Mouse (Mus musculus): Measurements from ENCODE around the gene H2-Ke6.
A peak's percentile ranks its signal among the peaks of the same experiment; 100 is the strongest.

Gene H2-Ke6

GRCm38 (mm10) chr17:34027656-34028223, at the start of gene H2-Ke6:
Gene H2-Ke6 (minus strand): TSS chr17:34028060.
- DNase-seq (ENCODE audit: low spot score in 2 of 2) = peak; percentile 89 to 90

DNA sequence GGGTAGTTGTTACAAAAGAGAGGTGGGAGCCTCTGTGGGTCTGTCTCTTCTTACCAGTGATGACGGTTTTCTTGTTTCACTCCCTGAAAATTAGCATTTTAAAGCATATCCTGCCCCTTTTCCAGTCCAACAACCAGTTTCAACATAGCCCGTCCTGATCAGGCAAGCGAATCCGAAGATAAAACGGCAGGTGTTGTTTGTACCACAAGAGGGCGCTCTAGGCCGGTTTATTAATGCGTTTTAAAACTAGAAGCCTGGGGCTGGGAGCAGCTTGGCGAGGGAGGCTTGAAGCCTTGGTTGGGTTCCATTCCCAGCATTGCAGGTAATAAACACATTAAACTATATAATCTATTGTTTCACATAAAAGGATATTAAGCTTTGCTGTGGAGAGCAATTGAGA, 49.7 kb upstream of the H2-Ke6 start:
- peak; percentile 32 to 66 for DNase-seq (ENCODE audit: low spot score in 2 of 2)

GRCm38 (mm10) chr17:34075271-34075670, 47.4 kb upstream of the H2-Ke6 start:
- DNase-seq (ENCODE audit: low spot score in 2 of 2) = peak in 1 of 2 experiments; percentile 59

- DNase-seq (ENCODE audit: low spot score in 2 of 2) = no peak
Observed at GRCm38 (mm10) chr17:34072091-34072490, 44.2 kb upstream of the H2-Ke6 start.

GRCm38 (mm10) chr17:34068864-34069263, 41.0 kb upstream of the H2-Ke6 start:
- no peak for DNase-seq (ENCODE audit: low spot score in 2 of 2)

- no peak for DNase-seq (ENCODE audit: low spot score in 2 of 2)
Observed at GRCm38 (mm10) chr17:34057224-34057623, 29.4 kb upstream of the H2-Ke6 start.

DNA sequence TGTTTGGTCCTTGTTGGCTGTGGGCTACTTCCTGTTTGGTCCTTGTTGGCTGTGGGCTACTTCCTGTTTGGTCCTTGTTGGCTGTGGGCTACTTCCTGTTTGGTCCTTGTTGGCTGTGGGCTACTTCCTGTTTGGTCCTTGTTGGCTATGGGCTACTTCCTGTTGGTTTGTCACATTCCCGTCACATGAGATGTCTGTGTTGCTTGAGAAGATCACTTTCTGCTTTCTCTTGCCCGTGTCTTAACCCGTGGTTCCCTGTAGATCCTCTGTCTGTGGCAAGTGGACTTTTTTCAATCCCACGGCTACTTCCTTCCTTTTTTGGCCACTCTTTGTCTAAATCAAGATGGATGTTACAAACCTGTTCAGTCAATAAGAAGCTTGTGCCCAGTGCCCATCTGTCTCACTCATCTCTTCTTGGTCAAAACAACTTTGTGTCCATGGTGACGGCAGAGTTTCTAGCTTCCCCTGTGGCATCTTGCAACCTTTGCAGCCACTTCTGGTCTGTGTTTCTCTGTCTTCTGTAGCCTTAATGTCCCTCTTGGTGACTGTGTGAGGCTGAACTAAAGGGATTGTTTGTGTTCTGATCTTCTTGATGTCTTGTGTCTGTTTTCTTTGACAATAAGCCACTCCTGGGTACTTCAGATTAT, 19.7 kb upstream of the H2-Ke6 start:
- DNase-seq (ENCODE audit: low spot score in 2 of 2) = no peak

DNA sequence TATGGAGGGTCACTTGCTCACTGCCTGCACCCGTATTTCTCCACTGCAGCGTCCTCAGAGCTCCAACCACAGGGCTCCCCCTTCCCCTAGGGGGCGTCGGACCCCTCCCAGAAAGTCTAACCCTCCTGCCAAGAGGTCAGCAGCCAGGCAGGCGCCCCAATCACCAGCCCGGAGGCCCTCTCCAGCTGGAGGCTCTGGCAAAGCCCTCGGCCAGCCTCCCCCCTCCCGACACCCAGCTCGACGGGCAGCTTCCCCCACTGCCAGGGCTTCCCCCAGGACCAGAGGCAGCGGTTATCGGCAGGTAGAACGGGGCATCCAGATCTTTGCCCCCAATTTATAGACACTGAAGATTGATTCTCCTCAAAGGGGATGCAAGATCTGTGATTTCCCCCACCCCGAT, 18.1 kb upstream of the H2-Ke6 start:
- no peak for DNase-seq (ENCODE audit: low spot score in 2 of 2)

- peak; percentile 18 to 31 for DNase-seq (ENCODE audit: low spot score in 2 of 2)
Observed at GRCm38 (mm10) chr17:34039562-34040450, 11.9 kb upstream of the H2-Ke6 start.

GRCm38 (mm10) chr17:34038878-34039561, 11.2 kb upstream of the H2-Ke6 start, which contains the start of gene Col11a2:
Gene Col11a2 (plus strand): TSS chr17:34039437.
- peak; percentile 31 to 36 for DNase-seq (ENCODE audit: low spot score in 2 of 2)

GRCm38 (mm10) chr17:34038440-34038839, 10.6 kb upstream of the H2-Ke6 start:
- DNase-seq (ENCODE audit: low spot score in 2 of 2) = peak; percentile 51 to 52

DNA sequence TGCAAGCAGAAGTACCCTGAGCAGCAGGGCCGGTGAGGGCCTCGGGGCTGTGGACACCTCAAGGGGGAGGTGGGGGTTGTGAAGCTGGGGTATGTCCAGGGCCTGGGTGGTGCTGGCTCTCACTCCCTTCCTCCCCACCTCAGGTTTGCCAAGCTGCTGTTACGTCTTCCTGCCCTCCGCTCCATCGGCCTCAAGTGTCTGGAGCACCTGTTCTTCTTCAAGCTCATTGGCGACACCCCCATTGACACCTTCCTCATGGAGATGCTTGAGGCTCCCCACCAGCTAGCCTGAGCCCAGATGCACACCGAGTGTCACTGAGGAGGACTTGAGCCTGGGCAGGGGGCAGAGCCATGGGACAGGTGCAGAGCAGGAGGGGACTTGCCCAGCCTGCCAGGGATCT, 9.4 kb upstream of the H2-Ke6 start:
- DNase-seq (ENCODE audit: low spot score in 2 of 2) = no peak

DNA sequence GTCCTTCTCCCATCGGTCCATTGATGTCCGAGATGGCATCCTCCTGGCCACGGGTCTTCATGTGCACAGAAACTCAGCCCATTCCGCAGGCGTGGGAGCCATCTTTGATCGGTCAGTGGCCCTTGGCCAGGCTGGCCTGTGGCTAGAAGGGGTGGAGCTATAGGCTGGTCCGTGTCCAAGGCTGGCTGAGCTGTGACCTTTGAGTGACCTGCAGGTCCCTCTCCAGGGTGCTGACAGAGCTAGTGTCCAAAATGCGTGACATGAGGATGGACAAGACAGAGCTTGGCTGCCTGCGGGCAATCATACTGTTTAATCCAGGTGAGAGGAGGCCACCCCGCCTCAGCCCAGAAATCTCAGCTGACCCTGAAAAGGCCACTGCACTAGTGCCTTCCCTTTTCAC, 8.8 kb upstream of the H2-Ke6 start:
- no peak for DNase-seq (ENCODE audit: low spot score in 2 of 2)

DNA sequence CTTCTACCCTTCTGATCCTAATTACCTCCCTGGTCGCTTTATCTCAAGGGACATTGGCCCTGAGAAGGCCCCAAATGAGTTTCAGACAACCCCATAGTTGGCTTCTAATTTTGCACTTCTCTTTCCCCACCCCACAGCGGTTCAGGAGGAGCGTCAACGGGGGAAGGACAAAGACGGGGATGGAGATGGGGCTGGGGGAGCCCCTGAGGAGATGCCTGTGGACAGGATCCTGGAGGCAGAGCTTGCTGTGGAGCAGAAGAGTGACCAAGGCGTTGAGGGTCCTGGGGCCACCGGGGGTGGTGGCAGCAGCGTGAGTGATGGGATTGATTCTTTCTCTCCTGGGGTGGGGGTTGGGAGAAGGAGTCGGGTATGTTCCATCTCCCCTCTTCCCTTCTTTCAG, 7.7 kb upstream of the H2-Ke6 start:
- no peak for DNase-seq (ENCODE audit: low spot score in 2 of 2)

- peak; percentile 52 for DNase-seq (ENCODE audit: low spot score in 2 of 2)
Observed at GRCm38 (mm10) chr17:34034064-34034463, 6.2 kb upstream of the H2-Ke6 start.

DNA sequence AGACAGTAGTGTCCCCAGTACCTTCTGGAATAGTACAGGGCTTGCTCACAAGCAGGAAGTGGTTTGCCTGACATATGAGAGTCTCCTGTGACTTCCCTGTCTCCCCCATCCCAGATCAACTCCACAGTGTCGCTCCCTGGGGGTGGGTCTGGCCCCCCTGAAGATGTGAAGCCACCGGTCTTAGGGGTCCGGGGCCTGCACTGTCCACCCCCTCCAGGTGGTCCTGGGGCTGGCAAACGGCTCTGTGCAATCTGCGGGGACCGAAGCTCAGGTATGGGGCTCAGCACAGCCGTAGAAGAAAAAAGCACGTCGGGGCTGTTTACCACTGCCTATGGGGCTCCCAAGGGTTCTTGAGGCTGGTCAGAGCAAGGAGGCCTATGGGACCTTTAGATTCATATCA, 5.6 kb upstream of the H2-Ke6 start:
- DNase-seq (ENCODE audit: low spot score in 2 of 2) = no peak

GRCm38 (mm10) chr17:34032806-34033205, 4.9 kb upstream of the H2-Ke6 start:
- DNase-seq (ENCODE audit: low spot score in 2 of 2) = peak in 1 of 2 experiments; percentile 31

DNA sequence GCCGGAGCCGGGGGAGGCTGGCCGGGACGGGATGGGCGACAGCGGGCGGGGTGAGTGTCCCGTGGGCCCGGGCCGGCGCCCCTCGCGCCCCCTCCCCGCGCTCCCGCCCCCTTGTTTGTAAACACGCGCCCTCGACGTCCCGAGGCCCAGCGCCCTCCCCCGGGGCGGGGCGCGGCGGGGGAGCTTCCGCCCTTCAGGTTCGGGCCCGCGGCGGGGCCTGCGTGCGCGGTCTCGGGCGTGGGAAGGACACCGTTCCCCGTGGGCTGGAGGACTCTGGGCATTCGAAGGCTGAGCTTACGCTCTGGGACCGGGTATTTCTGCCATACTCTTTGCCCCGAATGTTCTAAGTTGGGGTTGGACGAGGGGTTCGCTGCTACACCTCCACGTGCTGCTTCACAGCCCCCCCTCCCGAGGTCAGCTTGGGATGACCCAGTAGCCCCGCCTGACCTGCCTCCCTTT, 4.3 kb upstream of the H2-Ke6 start:
- DNase-seq (ENCODE audit: low spot score in 2 of 2) = peak in 1 of 2 experiments; percentile 57

- DNase-seq (ENCODE audit: low spot score in 2 of 2) = peak; percentile 96 to 97
Observed at GRCm38 (mm10) chr17:34031465-34032173, 3.8 kb upstream of the H2-Ke6 start, which contains the start of the genes Slc39a7 and Rxrb. Gene Slc39a7 (minus strand): TSS chr17:34031682. Gene Rxrb (plus strand): TSS chr17:34031812.

DNA sequence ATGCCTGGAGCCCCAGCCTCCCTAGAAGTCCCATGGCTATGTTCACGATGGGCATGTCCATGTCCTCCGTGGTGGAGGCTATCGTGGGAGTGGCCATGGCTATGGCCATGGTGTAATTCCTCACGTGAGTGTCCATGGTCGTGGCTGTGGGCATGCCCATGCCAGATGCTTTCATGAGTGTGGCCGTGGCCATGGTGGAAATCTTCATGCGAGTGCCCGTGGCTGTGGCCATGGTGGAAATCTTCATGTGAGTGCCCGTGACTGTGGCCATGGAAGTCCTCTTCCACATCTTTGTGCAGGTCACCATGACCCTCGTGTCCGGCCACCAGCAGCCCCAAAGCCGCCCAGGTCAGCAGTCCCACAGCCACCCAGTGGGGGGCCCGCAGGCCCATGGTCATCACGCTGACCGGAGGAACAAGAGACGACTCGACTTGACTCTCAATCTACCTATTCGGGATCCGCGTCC, 3.0 kb upstream of the H2-Ke6 start:
- peak; percentile 30 to 54 for DNase-seq (ENCODE audit: low spot score in 2 of 2)
